In the genomic region with DNA sequence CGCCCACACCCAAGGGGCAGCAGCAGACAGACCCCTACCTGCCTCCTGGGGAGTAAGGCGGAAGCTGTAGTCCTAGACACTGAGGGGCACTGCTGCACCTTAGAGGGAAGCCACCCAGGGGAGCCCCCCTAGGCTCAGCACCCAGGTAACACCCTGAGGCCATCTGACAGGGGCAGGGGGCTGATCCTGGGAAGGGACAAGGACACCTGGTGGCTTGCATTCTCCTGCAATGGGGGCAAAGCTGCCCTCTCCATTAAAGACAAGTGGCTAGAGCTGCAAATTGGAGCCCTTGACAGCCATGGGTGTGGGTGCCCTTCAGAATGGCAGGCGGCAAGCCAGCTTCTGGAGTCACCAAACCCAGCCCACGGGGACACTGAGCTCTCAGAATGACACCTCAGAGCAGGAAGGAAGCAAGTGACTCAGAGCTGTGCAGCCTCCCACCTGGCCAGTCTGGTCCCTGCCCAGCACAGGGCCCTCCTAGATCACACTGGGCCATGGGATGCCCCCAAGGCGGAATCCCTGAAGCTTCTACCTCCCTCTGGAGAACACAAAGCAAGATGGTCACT, we compare ENCODE assay signal across 17 mouse cellular contexts.
A peak's percentile ranks its signal among the peaks of the same experiment; 100 is the strongest.
DNase-seq lines count a peak whose midpoint lies in the region; TF ChIP-seq lines count a peak whose summit lies in the region.
"Had no signal": no experiment of that assay in that cellular context is flagged by ENCODE, and none has a peak within 500 bp of the region (broad histone marks: within the 10 kb centered on the region; RNA-seq: fewer than 3 reads in every experiment).

No protein-coding gene starts in this region.

- TF ChIP-seq CTCF in layer of hippocampus, adult 2 months (conservative IDR thresholded peaks at IDR 0.05), result no peak

- H3K4me3 ChIP-seq in layer of hippocampus, adult 2 months, result no peak overlapping the region
- H3K4me3 ChIP-seq: embryonic facial prominence, embryonic 13.5 days; forebrain, embryonic 12.5 days; gastrocnemius, adult 2 months; hindbrain, embryonic 10.5 days had no signal

- H3K27ac ChIP-seq in layer of hippocampus, adult 2 months, result peak overlapping the region; percentile 72; the same call in 1 of the 2 replicates
- H3K27ac ChIP-seq: embryonic facial prominence, embryonic 13.5 days; forebrain, embryonic 12.5 days; gastrocnemius, adult 2 months; hindbrain, embryonic 10.5 days; hindbrain, embryonic 14.5 days had no signal

- DNase-seq in layer of hippocampus, adult 2 months (ENCODE audit: low spot score in 2 of 2), result no peak
- DNase-seq in layer of hippocampus, adult 11-12 months (ENCODE audit: low spot score), result no peak
- peak; percentile 62 for DNase-seq in right cerebral cortex, adult 18-20 months
- DNase-seq in right cerebral cortex, postnatal 4 days, result no peak
- peak; percentile 36 to 50 for DNase-seq in natural killer cell, adult 2 months (ENCODE audit: low spot score in 2 of 2)
- no peak for DNase-seq in ovary, postnatal 10 days (ENCODE audit: low spot score)
- DNase-seq: adrenal gland, adult 8-10 months; B cell, adult 2 months; cerebellum, adult 11 months; cerebellum, adult 9-10 months; cerebellum, postnatal 25 days; gastrocnemius, adult 2 months; gastrocnemius, postnatal 25 days had no signal

Comparison
In these comparisons a context has a peak if more than half of its experiments do, and no peak if none do; other contexts are left out.
1. DNase-seq: peak in right cerebral cortex, adult 18-20 months (single experiment) and natural killer cell, adult 2 months (2 of 2); none in layer of hippocampus, adult 2 months (0 of 2), layer of hippocampus, adult 11-12 months (single experiment), right cerebral cortex, postnatal 4 days (single experiment) and ovary, postnatal 10 days (single experiment).